ENCODE assay signal across 11 mouse cellular contexts in genomic region chr12:105039578-105040289, GRCm38 (mm10). TPM values are rescaled to one million over a fixed set of nuclear protein-coding genes. Genes with fewer than 3 reads are reported as not detected.
DNase-seq lines count a peak whose midpoint lies in the region; ATAC-seq and TF ChIP-seq lines count a peak whose summit lies in the region.
"Had no signal": no experiment of that assay in that cellular context is flagged by ENCODE, and none has a peak within 500 bp of the region (broad histone marks: within the 10 kb centered on the region; RNA-seq: fewer than 3 reads in every experiment).

No protein-coding gene starts in this region.

- H3K27me3 ChIP-seq in intestine, embryonic 14.5 days (replicated peaks; ENCODE audit: control insufficient read depth, insufficient read depth, low read length), result no peaks in the 10 kb centered on the region
- no peaks in the 10 kb centered on the region for H3K27me3 ChIP-seq in hindbrain, postnatal 0 days (ENCODE audit: insufficient read depth, low read length)
- H3K27me3 ChIP-seq: forebrain, embryonic 13.5 days; hindbrain, embryonic 15.5 days; midbrain, embryonic 12.5 days had no signal

- peaks cover 33% of the 10 kb centered on the region for H3K36me3 ChIP-seq in intestine, embryonic 14.5 days (ENCODE audit: control insufficient read depth, insufficient read depth, low read length)
- H3K36me3 ChIP-seq in hindbrain, postnatal 0 days (ENCODE audit: insufficient read depth, low read length), result peaks cover 30% of the 10 kb centered on the region; the same call in 1 of the 2 replicates

- peak; percentile 9; the same call in 1 of the 2 replicates for ATAC-seq in intestine, embryonic 14.5 days (replicated peaks; ENCODE audit: low FRiP score, low TSS enrichment, low read depth)
- ATAC-seq in hindbrain, postnatal 0 days, result no peak
- ATAC-seq: forebrain, embryonic 13.5 days had no signal

- 0 out of 2 replicates have a peak overlapping the region, but pooled peaks have one; percentile 43 for H3K27ac ChIP-seq in intestine, embryonic 14.5 days (ENCODE audit: low read depth)
- no peak overlapping the region for H3K27ac ChIP-seq in hindbrain, postnatal 0 days
- H3K27ac ChIP-seq: forebrain, embryonic 13.5 days; hindbrain, embryonic 15.5 days; midbrain, embryonic 12.5 days had no signal

- DNase-seq in heart, postnatal 4 days, result peak; percentile 34
- DNase-seq in heart, adult 18-20 months, result no peak
- DNase-seq in MN1 (ENCODE audit: low spot score), result peak; percentile 44
- peak; percentile 63 for DNase-seq in intestine, embryonic 14.5 days (ENCODE audit: low spot score)
- DNase-seq in liver, result peak; percentile 72
- no peak for DNase-seq in retina, embryonic 14.5 days (ENCODE audit: low spot score)
- DNase-seq in retina, postnatal 1 day, result no peak
- no peak for DNase-seq in hindbrain, postnatal 0 days (ENCODE audit: low spot score)

- H3K9ac ChIP-seq in intestine, embryonic 14.5 days (ENCODE audit: low read length), result no peak overlapping the region
- H3K9ac ChIP-seq in hindbrain, postnatal 0 days (replicated peaks; ENCODE audit: low read length), result no peak overlapping the region
- H3K9ac ChIP-seq: forebrain, embryonic 13.5 days; hindbrain, embryonic 15.5 days; midbrain, embryonic 12.5 days had no signal

- H3K4me2 ChIP-seq in intestine, embryonic 14.5 days (ENCODE audit: low read length), result no peak overlapping the region
- H3K4me2 ChIP-seq in hindbrain, postnatal 0 days (ENCODE audit: low read depth, low read length), result no peak overlapping the region
- H3K4me2 ChIP-seq: forebrain, embryonic 13.5 days; hindbrain, embryonic 15.5 days; midbrain, embryonic 12.5 days had no signal

- no peak overlapping the region for H3K4me3 ChIP-seq in intestine, embryonic 14.5 days (ENCODE audit: low read depth, low read length)
- no peak overlapping the region for H3K4me3 ChIP-seq in hindbrain, postnatal 0 days (ENCODE audit: low read length)
- H3K4me3 ChIP-seq: forebrain, embryonic 13.5 days; hindbrain, embryonic 15.5 days; midbrain, embryonic 12.5 days had no signal

- no peaks in the 10 kb centered on the region for H3K9me3 ChIP-seq in intestine, embryonic 14.5 days (ENCODE audit: control insufficient read depth, low read length)
- H3K9me3 ChIP-seq in hindbrain, postnatal 0 days (ENCODE audit: low read length), result no peaks in the 10 kb centered on the region
- H3K9me3 ChIP-seq: forebrain, embryonic 13.5 days; hindbrain, embryonic 15.5 days; midbrain, embryonic 12.5 days had no signal

- peaks cover 25% of the 10 kb centered on the region for H3K4me1 ChIP-seq in intestine, embryonic 14.5 days (replicated peaks; ENCODE audit: control insufficient read depth, insufficient read depth, low read length)
- peaks cover 1% of the 10 kb centered on the region; the same call in 1 of the 2 replicates for H3K4me1 ChIP-seq in hindbrain, postnatal 0 days (ENCODE audit: insufficient read depth, low read length)

- 41% methylated on average over 12 of the region's 12 CpGs for WGBS in intestine, embryonic 14.5 days
- 61% methylated on average over 12 of the region's 12 CpGs for WGBS in hindbrain, postnatal 0 days

- no peak for TF ChIP-seq CTCF in hindbrain, postnatal 0 days (IDR thresholded peaks at IDR 0.05; ENCODE audit: low read depth)

RNA-seq across cellular contexts. Expression of gene Glrx5, which starts 7.2 kb away (rescaled TPM):
- 10 to 100 TPM; 81.2 to 82.0 TPM for total RNA-seq in heart, postnatal 4 days (2021)
- 100 to 1,000 TPM in 1 of 2 experiments, 10 to 100 TPM in 1; 83.8 to 111 TPM for total RNA-seq in heart, adult 18-20 months (2021)
- polyA plus RNA-seq in intestine, embryonic 14.5 days (2014; fragmentation: Nextera tagmentation; extraction: Ambion mirVana), result 190 and 193 TPM in 2 replicates
- total RNA-seq in hindbrain, postnatal 0 days (2014; rRNA removed), result 28.6 and 43.1 TPM in 2 replicates
- polyA plus RNA-seq in hindbrain, postnatal 0 days (2015; fragmentation: Nextera tagmentation; extraction: Ambion mirVana), result 195 and 199 TPM in 2 replicates

RNA-seq across cellular contexts. Expression of gene Syne3, which starts 30.1 kb away (rescaled TPM):
- total RNA-seq in heart, postnatal 4 days (2021), result 1 to 10 TPM; 7.3 to 7.8 TPM
- total RNA-seq in heart, adult 18-20 months (2021), result 1 to 10 TPM; 7.9 to 8.3 TPM
- 0.08 and 0.31 TPM in 2 replicates for polyA plus RNA-seq in intestine, embryonic 14.5 days (2014; fragmentation: Nextera tagmentation; extraction: Ambion mirVana)
- 1.4 TPM in 2 replicates for total RNA-seq in hindbrain, postnatal 0 days (2014; rRNA removed)
- polyA plus RNA-seq in hindbrain, postnatal 0 days (2015; fragmentation: Nextera tagmentation; extraction: Ambion mirVana), result 0.66 and 0.98 TPM in 2 replicates

Comparison
In these comparisons a context has a peak if more than half of its experiments do, and no peak if none do; other contexts are left out.
1. DNase-seq: peak in heart, postnatal 4 days (single experiment), MN1 (single experiment), intestine, embryonic 14.5 days (single experiment) and liver (single experiment); none in heart, adult 18-20 months (0 of 2), retina, embryonic 14.5 days (single experiment), retina, postnatal 1 day (single experiment) and hindbrain, postnatal 0 days (single experiment).